Mouse (Mus musculus): ENCODE measurements around the gene B3gntl1. TPM values are rescaled to one million over a fixed set of nuclear protein-coding genes. Genes with fewer than 3 reads are reported as not detected.

Gene B3gntl1
- total RNA-seq, 2 experiments from 2014 or later: 0.53 TPM; not detected in 1

Other genes with a start within 250 kb of the B3gntl1 start
- 245 and 327 TPM in 2 replicates for gene Fn3k, start 238.2 kb downstream of the B3gntl1 start, total RNA-seq (2015; ENCODE audit: low replicate concordance)
- 308 and 310 TPM in 2 replicates for gene Fn3k, start 238.2 kb downstream of the B3gntl1 start, total RNA-seq (2017; ENCODE audit: low replicate concordance)
- 84.7 and 94.8 TPM in 2 replicates for gene Tbcd, start 221.2 kb downstream of the B3gntl1 start, total RNA-seq (2015; ENCODE audit: low replicate concordance)
- gene Tbcd, start 221.2 kb downstream of the B3gntl1 start, total RNA-seq (2017; ENCODE audit: low replicate concordance): 90.7 and 125 TPM in 2 replicates
- not detected in 2 replicates for gene Zfp750, start 153.8 kb downstream of the B3gntl1 start, total RNA-seq (2015; ENCODE audit: low replicate concordance)
- gene Zfp750, start 153.8 kb downstream of the B3gntl1 start, total RNA-seq (2017; ENCODE audit: low replicate concordance): 1.4 TPM in 1 of 2 replicates, not detected in the other
- gene Metrnl, start 28.4 kb upstream of the B3gntl1 start, total RNA-seq (2015; ENCODE audit: low replicate concordance): 2.2 and 6.7 TPM in 2 replicates
- 1.2 and 4.4 TPM in 2 replicates for gene Metrnl, start 28.4 kb upstream of the B3gntl1 start, total RNA-seq (2017; ENCODE audit: low replicate concordance)
- not detected in 2 replicates for gene Ptchd3, start 157.1 kb upstream of the B3gntl1 start, total RNA-seq (2015; ENCODE audit: low replicate concordance)
- not detected in 2 replicates for gene Ptchd3, start 157.1 kb upstream of the B3gntl1 start, total RNA-seq (2017; ENCODE audit: low replicate concordance)